Mouse (Mus musculus): ENCODE measurements around the gene Vash2. TPM values are rescaled to one million over a fixed set of nuclear protein-coding genes. Genes with fewer than 3 reads are reported as not detected.

Gene Vash2
- total and polyA plus RNA-seq, 2 experiments: under 0.01 TPM; not detected in 1

DNA sequence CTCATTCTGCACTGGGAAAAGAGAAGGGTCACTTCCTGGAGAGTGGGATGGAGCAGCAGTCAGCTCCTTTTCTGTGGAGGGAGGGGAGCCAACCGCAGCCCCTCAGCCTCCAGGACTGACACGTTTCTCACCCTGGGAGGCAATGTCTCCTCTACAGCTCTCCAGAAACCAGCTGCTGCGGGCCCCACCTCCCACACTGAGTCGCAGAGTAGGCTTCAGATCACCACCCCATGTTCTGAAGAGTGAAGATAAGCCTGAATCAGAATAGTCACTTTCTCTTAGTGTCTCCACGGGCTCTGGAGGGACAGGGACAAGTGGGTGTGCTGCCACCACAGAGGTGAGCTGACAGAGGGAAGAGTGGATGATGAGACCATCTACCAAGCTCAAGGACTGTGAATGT is 20.3 kb downstream of the Vash2 start:
- TF ChIP-seq CTCF (IDR thresholded peaks at IDR 0.05; ENCODE audit: low read depth, low read length) (no peak), POLR2A (IDR thresholded peaks at IDR 0.05; ENCODE audit: extremely low read depth, insufficient read depth, low read length) (no peak)
- H3K36me3 ChIP-seq (ENCODE audit: control insufficient read depth, insufficient read depth, low read length): no peaks in the 10 kb centered on the region
- no peaks in the 10 kb centered on the region for H3K4me1 ChIP-seq (ENCODE audit: control insufficient read depth, insufficient read depth, low read length)
- no peaks in the 10 kb centered on the region for H3K27me3 ChIP-seq (ENCODE audit: control insufficient read depth, insufficient read depth, low read length)
- DNase-seq (ENCODE audit: extremely low read depth, low read depth, low spot score): no peak
- no peak overlapping the region for H3K27ac ChIP-seq (replicated peaks; ENCODE audit: insufficient read depth, low read depth, low read length)
- no peak overlapping the region for H3K9ac ChIP-seq (ENCODE audit: low read depth, low read length)
- H3K79me2 ChIP-seq (ENCODE audit: control insufficient read depth, insufficient read depth, low read length): no peaks in the 10 kb centered on the region
- 84% methylated on average over 5 of the region's 5 CpGs for WGBS
- H3K4me3 ChIP-seq (ENCODE audit: insufficient read depth, low read depth, low read length): no peak overlapping the region

DNA sequence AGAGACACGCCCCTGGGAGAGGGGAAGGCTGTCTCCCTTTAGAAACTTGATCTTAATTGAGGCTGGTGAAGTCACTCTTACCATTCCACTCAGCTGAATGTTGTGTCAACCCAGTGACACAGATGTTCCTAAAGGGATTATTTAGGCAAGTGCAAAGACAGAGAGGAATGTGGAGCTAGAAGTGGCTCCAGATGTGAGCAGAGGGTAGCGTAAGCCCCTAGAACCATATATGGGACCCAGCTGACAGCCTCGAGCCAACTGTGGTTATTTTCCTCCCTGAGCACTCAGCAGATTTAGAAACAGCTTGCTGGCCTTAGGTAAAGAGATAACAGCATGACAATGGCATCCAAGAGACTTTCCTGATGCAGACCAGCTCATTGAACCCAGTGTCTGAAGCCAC is 26.1 kb downstream of the Vash2 start:
- Histone ChIP-seq H3K79me2 (ENCODE audit: control insufficient read depth, insufficient read depth, low read length) (no peaks in the 10 kb centered on the region), H3K4me1 (ENCODE audit: control insufficient read depth, insufficient read depth, low read length) (no peaks in the 10 kb centered on the region), H3K4me3 (ENCODE audit: insufficient read depth, low read depth, low read length) (no peak overlapping the region), H3K27ac (replicated peaks; ENCODE audit: insufficient read depth, low read depth, low read length) (no peak overlapping the region), H3K9ac (ENCODE audit: low read depth, low read length) (no peak overlapping the region), H3K27me3 (ENCODE audit: control insufficient read depth, insufficient read depth, low read length) (no peaks in the 10 kb centered on the region), H3K36me3 (ENCODE audit: control insufficient read depth, insufficient read depth, low read length) (no peaks in the 10 kb centered on the region)
- no peak for TF ChIP-seq POLR2A (IDR thresholded peaks at IDR 0.05; ENCODE audit: extremely low read depth, insufficient read depth, low read length)
- no peak for TF ChIP-seq CTCF (IDR thresholded peaks at IDR 0.05; ENCODE audit: low read depth, low read length)
- WGBS: 84% methylated on average over 3 of the region's 3 CpGs
- no peak for DNase-seq (ENCODE audit: extremely low read depth, low read depth, low spot score)

DNA sequence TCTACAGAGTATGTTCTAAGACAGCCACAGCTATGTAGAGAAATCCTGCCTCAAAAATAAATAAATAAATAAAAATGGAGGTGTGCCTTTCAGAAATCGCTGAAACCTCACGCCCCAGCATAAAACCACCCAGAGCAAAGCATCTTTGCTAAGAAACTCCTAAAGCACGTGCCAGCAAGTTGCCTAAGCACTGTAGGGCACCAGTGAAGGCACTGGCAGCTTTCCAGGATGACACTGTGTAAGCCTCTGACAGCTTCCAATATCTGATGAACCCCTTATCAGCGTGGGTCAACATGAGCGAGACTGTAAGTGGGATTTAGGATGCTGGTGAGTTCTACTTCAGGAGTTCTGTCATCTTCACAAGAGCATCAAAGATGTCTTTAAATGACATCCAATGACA is 28.1 kb downstream of the Vash2 start:
- 47% methylated on average over 5 of the region's 5 CpGs for WGBS
- Histone ChIP-seq H3K79me2 (ENCODE audit: control insufficient read depth, insufficient read depth, low read length) (no peaks in the 10 kb centered on the region), H3K36me3 (ENCODE audit: control insufficient read depth, insufficient read depth, low read length) (no peaks in the 10 kb centered on the region), H3K27me3 (ENCODE audit: control insufficient read depth, insufficient read depth, low read length) (no peaks in the 10 kb centered on the region), H3K4me1 (ENCODE audit: control insufficient read depth, insufficient read depth, low read length) (no peaks in the 10 kb centered on the region), H3K4me3 (ENCODE audit: insufficient read depth, low read depth, low read length) (no peak overlapping the region), H3K27ac (replicated peaks; ENCODE audit: insufficient read depth, low read depth, low read length) (no peak overlapping the region), H3K9ac (ENCODE audit: low read depth, low read length) (no peak overlapping the region)
- TF ChIP-seq CTCF (IDR thresholded peaks at IDR 0.05; ENCODE audit: low read depth, low read length): no peak
- no peak for TF ChIP-seq POLR2A (IDR thresholded peaks at IDR 0.05; ENCODE audit: extremely low read depth, insufficient read depth, low read length)
- peak; percentile 30 for DNase-seq (ENCODE audit: extremely low read depth, low read depth, low spot score)

DNA sequence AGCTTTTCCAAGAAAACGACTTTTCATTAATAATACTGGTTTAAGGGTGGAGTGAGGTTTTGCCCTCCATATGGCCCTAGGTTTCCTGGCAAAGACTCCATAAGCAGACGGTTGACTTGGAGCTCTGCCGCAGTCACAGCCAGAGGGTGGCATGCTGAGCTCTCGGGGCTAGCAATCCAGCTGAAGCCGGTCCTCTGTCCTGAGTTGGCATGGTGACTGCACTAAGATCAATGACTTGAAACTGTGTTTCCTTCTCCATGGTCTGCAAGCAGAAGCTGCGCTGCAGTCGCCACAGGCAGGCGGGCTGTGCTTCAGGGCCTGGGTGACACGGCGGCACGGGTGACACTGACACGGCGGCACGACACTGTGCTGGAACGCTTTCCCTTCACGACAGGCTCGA is 30.2 kb downstream of the Vash2 start:
- no peaks in the 10 kb centered on the region for H3K79me2 ChIP-seq (ENCODE audit: control insufficient read depth, insufficient read depth, low read length)
- H3K4me1 ChIP-seq (ENCODE audit: control insufficient read depth, insufficient read depth, low read length): no peaks in the 10 kb centered on the region
- no peak overlapping the region for H3K9ac ChIP-seq (ENCODE audit: low read depth, low read length)
- H3K4me3 ChIP-seq (ENCODE audit: insufficient read depth, low read depth, low read length): no peak overlapping the region
- peaks cover under 1% of the 10 kb centered on the region; the same call in 1 of the 2 replicates for H3K36me3 ChIP-seq (ENCODE audit: control insufficient read depth, insufficient read depth, low read length)
- H3K27ac ChIP-seq (replicated peaks; ENCODE audit: insufficient read depth, low read depth, low read length): no peak overlapping the region
- WGBS: 91% methylated on average over 17 of the region's 17 CpGs
- no peaks in the 10 kb centered on the region for H3K27me3 ChIP-seq (ENCODE audit: control insufficient read depth, insufficient read depth, low read length)
- no peak for TF ChIP-seq CTCF (IDR thresholded peaks at IDR 0.05; ENCODE audit: low read depth, low read length)
- TF ChIP-seq POLR2A (IDR thresholded peaks at IDR 0.05; ENCODE audit: extremely low read depth, insufficient read depth, low read length): no peak
- DNase-seq (ENCODE audit: extremely low read depth, low read depth, low spot score): no peak

DNA sequence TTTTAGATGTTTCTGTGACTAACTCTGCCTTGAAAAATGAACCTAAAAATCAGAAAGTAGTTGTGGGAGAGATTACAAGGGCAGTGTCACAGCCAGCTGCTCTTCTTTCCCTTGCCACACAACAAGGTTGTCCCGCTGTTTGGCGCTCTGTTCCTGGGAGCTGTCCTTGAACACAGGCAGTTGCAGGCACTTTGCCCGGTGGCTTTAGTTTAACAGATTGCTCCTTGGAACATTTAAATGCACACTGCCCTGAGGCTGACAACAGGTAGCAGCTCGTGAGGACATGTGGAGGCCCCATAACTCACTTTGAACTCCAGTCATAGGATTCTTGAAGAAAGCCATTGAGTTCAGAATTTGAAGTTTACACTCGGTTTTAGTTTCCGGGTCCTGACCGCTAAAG is 30.7 kb downstream of the Vash2 start:
- 52% methylated on average over 7 of the region's 7 CpGs for WGBS
- H3K79me2 ChIP-seq (ENCODE audit: control insufficient read depth, insufficient read depth, low read length): no peaks in the 10 kb centered on the region
- no peaks in the 10 kb centered on the region for H3K4me1 ChIP-seq (ENCODE audit: control insufficient read depth, insufficient read depth, low read length)
- H3K36me3 ChIP-seq (ENCODE audit: control insufficient read depth, insufficient read depth, low read length): peaks cover 4% of the 10 kb centered on the region; the same call in 1 of the 2 replicates
- no peak overlapping the region for H3K4me3 ChIP-seq (ENCODE audit: insufficient read depth, low read depth, low read length)
- peak; percentile 71 for DNase-seq (ENCODE audit: extremely low read depth, low read depth, low spot score)
- TF ChIP-seq CTCF (IDR thresholded peaks at IDR 0.05; ENCODE audit: low read depth, low read length) (no peak), POLR2A (IDR thresholded peaks at IDR 0.05; ENCODE audit: extremely low read depth, insufficient read depth, low read length) (no peak)
- no peak overlapping the region for H3K27ac ChIP-seq (replicated peaks; ENCODE audit: insufficient read depth, low read depth, low read length)
- no peak overlapping the region for H3K9ac ChIP-seq (ENCODE audit: low read depth, low read length)
- H3K27me3 ChIP-seq (ENCODE audit: control insufficient read depth, insufficient read depth, low read length): no peaks in the 10 kb centered on the region

DNA sequence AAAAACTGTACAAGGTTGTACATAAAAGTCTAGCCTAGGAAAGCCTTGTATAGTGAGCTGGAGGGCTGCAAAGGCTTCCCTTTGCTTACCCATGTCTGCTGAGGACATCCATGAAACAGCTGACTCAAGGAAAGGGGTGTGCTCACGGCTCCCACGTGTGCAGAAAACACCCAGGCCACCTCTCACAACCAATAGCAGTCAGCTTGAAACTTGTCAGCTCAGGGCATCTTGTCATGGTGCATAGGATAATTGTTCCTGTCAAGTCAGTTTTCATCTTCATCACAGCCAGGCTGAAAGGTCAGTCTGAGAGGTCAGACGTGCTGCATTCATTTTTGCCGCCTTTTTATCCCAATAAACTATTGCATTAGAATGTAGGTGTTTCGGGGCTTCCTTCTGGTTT is 31.1 kb downstream of the Vash2 start:
- DNase-seq (ENCODE audit: extremely low read depth, low read depth, low spot score): no peak
- no peak overlapping the region for H3K9ac ChIP-seq (ENCODE audit: low read depth, low read length)
- H3K36me3 ChIP-seq (ENCODE audit: control insufficient read depth, insufficient read depth, low read length): peaks cover 9% of the 10 kb centered on the region
- TF ChIP-seq POLR2A (IDR thresholded peaks at IDR 0.05; ENCODE audit: extremely low read depth, insufficient read depth, low read length): no peak
- no peak for TF ChIP-seq CTCF (IDR thresholded peaks at IDR 0.05; ENCODE audit: low read depth, low read length)
- H3K27me3 ChIP-seq (ENCODE audit: control insufficient read depth, insufficient read depth, low read length): no peaks in the 10 kb centered on the region
- H3K4me1 ChIP-seq (ENCODE audit: control insufficient read depth, insufficient read depth, low read length): no peaks in the 10 kb centered on the region
- no peak overlapping the region for H3K27ac ChIP-seq (replicated peaks; ENCODE audit: insufficient read depth, low read depth, low read length)
- no peak overlapping the region for H3K4me3 ChIP-seq (ENCODE audit: insufficient read depth, low read depth, low read length)
- no peaks in the 10 kb centered on the region for H3K79me2 ChIP-seq (ENCODE audit: control insufficient read depth, insufficient read depth, low read length)
- WGBS: 73% methylated on average over 5 of the region's 5 CpGs
